Mouse (Mus musculus) bone marrow macrophage, adult 2 months (primary cell): ENCODE data around the gene Nfrkb.

Source experiments
- CTCF ChIP-seq: IDR thresholded peaks from 2 replicates; pipeline ENCODE4 v1.5.1; 2012; ENCODE audit warnings: low read depth, mild to moderate bottlenecking, low read length, moderate library complexity
- POLR2A ChIP-seq: IDR thresholded peaks from 2 replicates; pipeline ENCODE4 v1.6.1; 2012; ENCODE audit warnings: mild to moderate bottlenecking, low read depth, low read length, borderline replicate concordance

- no peak for TF ChIP-seq POLR2A
- no peak for TF ChIP-seq CTCF
These were observed at the start of gene Nfrkb for GRCm38 (mm10) chr9:31385947-31386354.
